Mouse (Mus musculus): Measurements from ENCODE around the gene Banp. TPM values are rescaled to one million over a fixed set of nuclear protein-coding genes. Genes with fewer than 3 reads are reported as not detected.

Banp gene
- polyA plus RNA-seq (2012; rRNA removed): 151 and 153 TPM in 2 replicates

DNA sequence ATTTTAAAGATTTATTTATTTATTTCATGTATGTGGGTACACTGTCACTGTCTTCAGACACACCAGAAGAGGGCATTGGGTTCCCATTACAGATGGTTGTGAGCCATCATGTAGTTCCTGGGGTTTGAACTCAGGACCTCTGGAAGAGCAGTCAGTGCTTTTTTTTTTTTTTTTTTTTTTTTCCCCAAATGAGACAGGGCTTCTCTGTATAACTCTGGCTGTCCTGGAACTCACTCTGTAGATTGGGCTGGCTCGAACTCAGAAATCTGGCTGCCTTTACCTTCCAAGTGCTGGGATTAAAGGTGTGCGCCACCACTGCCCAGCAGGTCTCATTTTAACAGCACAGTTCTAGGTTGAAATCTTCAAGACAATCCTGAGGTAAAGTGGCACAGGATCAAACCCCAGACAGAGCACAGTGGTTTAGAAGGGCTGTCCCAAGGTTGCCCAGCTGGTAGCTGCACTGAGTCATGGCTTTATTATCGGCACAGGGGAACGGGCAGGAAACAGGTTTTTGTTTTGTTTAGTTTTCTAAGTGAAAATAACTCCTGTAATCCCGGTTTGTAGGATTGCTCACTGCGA is at the start of gene Banp:
TSS of gene Banp (plus strand) at position 529 of the 579 bp plus-strand sequence.
- DNase-seq: no peak
- Histone ChIP-seq H3K27me3 (ENCODE audit: control insufficient read depth, insufficient read depth, low read length) (no peaks in the 10 kb centered on the region), H3K4me3 (ENCODE audit: control insufficient read depth, insufficient read depth, low read length) (peak within 1 kb of the TSS; percentile 78), H3K36me3 (ENCODE audit: control insufficient read depth, insufficient read depth, low read length) (no peaks in the 10 kb centered on the region), H3K4me1 (replicated peaks; ENCODE audit: control insufficient read depth, insufficient read depth, low read length) (peaks cover 34% of the 10 kb centered on the region), H3K27ac (ENCODE audit: control insufficient read depth, insufficient read depth, low read length) (peak within 1 kb of the TSS; percentile 71)
- TF ChIP-seq CTCF (IDR thresholded peaks at IDR 0.05; ENCODE audit: borderline replicate concordance, control insufficient read depth, extremely low read depth, insufficient read depth, low read length, poor library complexity) (no peak), POLR2A (IDR thresholded peaks at IDR 0.05; ENCODE audit: control insufficient read depth, extremely low read depth, insufficient read depth, low read length, poor library complexity) (no peak)
- 49% methylated on average over 6 of the region's 6 CpGs for WGBS

DNA sequence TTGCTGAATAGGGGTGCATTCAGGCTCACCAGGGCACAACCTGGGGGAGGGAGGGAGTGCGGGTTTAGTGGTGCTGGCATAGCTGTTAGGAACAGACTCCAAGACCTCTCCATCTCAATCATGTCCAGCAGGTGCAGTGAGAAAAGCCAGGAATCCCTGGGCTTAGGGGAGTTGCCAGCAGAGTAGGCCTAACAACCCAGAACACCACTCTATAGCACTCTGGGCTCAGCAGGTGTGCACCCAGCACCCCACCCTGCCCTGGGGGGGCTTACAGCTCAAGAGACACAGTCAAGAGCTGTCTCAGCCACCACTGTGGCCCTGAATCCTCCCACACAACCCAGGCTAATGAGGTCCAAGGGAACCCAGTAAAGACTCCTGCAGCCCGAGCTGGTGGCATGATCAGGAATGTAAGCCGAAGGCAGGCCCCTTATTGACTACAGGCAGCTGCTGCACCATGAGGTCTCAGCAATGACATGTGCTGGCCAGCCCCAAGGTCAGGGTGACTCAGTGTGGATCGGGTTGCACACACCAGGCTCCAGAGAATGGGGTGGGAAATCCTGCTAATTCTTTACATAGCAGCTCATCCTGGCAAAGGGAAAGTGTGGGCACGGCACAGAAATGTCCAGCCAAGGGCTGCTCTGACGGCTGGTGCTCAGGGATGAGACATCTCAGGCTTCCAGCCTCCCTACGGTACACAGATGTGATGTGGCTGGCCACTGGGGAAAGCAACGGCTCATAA is 47.9 kb upstream of the Banp start:
- Histone ChIP-seq H3K4me3 (ENCODE audit: control insufficient read depth, insufficient read depth, low read length) (no peak overlapping the region), H3K4me1 (replicated peaks; ENCODE audit: control insufficient read depth, insufficient read depth, low read length) (peaks cover 30% of the 10 kb centered on the region), H3K36me3 (ENCODE audit: control insufficient read depth, insufficient read depth, low read length) (no peaks in the 10 kb centered on the region), H3K27ac (ENCODE audit: control insufficient read depth, insufficient read depth, low read length) (no peak overlapping the region), H3K27me3 (ENCODE audit: control insufficient read depth, insufficient read depth, low read length) (no peaks in the 10 kb centered on the region)
- no peak for DNase-seq
- no peak for TF ChIP-seq CTCF (IDR thresholded peaks at IDR 0.05; ENCODE audit: borderline replicate concordance, control insufficient read depth, extremely low read depth, insufficient read depth, low read length, poor library complexity)
- no peak for TF ChIP-seq POLR2A (IDR thresholded peaks at IDR 0.05; ENCODE audit: control insufficient read depth, extremely low read depth, insufficient read depth, low read length, poor library complexity)
- WGBS: 92% methylated on average over 8 of the region's 8 CpGs

DNA sequence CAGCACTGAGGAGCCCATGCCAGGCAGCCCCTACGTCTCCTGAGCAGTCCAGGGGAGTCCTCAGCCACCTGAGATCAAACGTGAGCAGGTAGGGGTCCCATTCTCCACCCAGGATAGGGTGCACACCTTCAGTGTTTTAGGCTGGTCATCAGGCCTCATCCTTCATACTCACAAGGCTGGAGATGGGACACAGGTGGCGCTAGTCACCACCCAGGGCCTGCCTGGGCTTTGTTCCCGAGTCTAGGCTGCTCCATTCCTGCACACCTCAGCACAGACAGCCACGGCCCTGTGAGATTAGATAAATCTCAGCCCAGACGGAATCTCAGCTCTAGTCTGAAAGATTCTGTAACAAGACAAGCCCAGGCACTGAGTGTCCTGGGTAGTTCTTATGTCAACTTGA is 45.6 kb upstream of the Banp start:
- no peak overlapping the region for H3K4me3 ChIP-seq (ENCODE audit: control insufficient read depth, insufficient read depth, low read length)
- H3K36me3 ChIP-seq (ENCODE audit: control insufficient read depth, insufficient read depth, low read length): no peaks in the 10 kb centered on the region
- peaks cover 29% of the 10 kb centered on the region for H3K4me1 ChIP-seq (replicated peaks; ENCODE audit: control insufficient read depth, insufficient read depth, low read length)
- no peak for DNase-seq
- WGBS: 89% methylated on average over 6 of the region's 6 CpGs
- H3K27ac ChIP-seq (ENCODE audit: control insufficient read depth, insufficient read depth, low read length): no peak overlapping the region
- TF ChIP-seq CTCF (IDR thresholded peaks at IDR 0.05; ENCODE audit: borderline replicate concordance, control insufficient read depth, extremely low read depth, insufficient read depth, low read length, poor library complexity) (no peak), POLR2A (IDR thresholded peaks at IDR 0.05; ENCODE audit: control insufficient read depth, extremely low read depth, insufficient read depth, low read length, poor library complexity) (no peak)
- no peaks in the 10 kb centered on the region for H3K27me3 ChIP-seq (ENCODE audit: control insufficient read depth, insufficient read depth, low read length)

DNA sequence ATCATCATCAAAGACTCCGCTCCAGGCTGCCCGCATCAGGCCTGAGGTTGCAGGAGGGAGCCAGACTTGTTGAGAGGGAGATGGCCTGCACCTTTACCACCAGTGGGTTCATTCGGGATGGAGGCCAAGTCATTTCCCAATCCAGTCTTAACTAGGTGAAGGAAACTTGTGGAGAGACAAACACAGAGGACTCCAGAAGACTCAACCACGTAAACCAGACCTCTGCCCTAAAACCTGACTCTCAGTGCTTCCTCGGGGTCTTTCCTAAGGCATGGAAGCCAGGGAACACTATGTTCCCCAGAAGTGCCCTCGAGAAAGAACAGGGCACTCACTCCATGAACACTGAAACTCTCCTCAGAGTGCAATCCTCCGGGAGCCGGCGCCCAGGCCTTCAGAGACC is 44.6 kb upstream of the Banp start:
- peaks cover 28% of the 10 kb centered on the region for H3K4me1 ChIP-seq (replicated peaks; ENCODE audit: control insufficient read depth, insufficient read depth, low read length)
- no peak overlapping the region for H3K27ac ChIP-seq (ENCODE audit: control insufficient read depth, insufficient read depth, low read length)
- no peaks in the 10 kb centered on the region for H3K36me3 ChIP-seq (ENCODE audit: control insufficient read depth, insufficient read depth, low read length)
- H3K27me3 ChIP-seq (ENCODE audit: control insufficient read depth, insufficient read depth, low read length): no peaks in the 10 kb centered on the region
- H3K4me3 ChIP-seq (ENCODE audit: control insufficient read depth, insufficient read depth, low read length): no peak overlapping the region
- DNase-seq: no peak
- no peak for TF ChIP-seq CTCF (IDR thresholded peaks at IDR 0.05; ENCODE audit: borderline replicate concordance, control insufficient read depth, extremely low read depth, insufficient read depth, low read length, poor library complexity)
- TF ChIP-seq POLR2A (IDR thresholded peaks at IDR 0.05; ENCODE audit: control insufficient read depth, extremely low read depth, insufficient read depth, low read length, poor library complexity): no peak
- WGBS: 92% methylated on average over 9 of the region's 9 CpGs

DNA sequence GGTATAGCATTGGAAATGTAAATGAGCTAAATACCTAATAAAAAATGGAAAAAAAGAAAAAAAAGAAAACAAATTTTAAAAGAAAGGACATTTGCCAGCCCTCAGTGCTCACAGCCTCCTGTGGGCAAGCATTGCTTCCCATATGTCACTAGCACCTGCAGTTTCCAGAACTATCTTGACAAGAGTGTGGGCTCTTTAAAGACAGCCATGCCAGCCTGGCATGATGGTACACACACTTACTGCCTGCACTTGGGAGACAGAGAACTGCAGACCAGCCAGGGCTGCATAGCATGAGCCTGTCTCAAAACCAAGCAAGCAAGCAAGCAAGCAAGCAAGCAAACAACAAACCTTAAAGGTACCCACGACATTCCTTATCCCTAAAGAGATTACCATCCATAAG is 44.1 kb upstream of the Banp start:
- Histone ChIP-seq H3K27me3 (ENCODE audit: control insufficient read depth, insufficient read depth, low read length) (no peaks in the 10 kb centered on the region), H3K4me3 (ENCODE audit: control insufficient read depth, insufficient read depth, low read length) (no peak overlapping the region), H3K4me1 (replicated peaks; ENCODE audit: control insufficient read depth, insufficient read depth, low read length) (peaks cover 28% of the 10 kb centered on the region), H3K27ac (ENCODE audit: control insufficient read depth, insufficient read depth, low read length) (no peak overlapping the region), H3K36me3 (ENCODE audit: control insufficient read depth, insufficient read depth, low read length) (no peaks in the 10 kb centered on the region)
- TF ChIP-seq CTCF (IDR thresholded peaks at IDR 0.05; ENCODE audit: borderline replicate concordance, control insufficient read depth, extremely low read depth, insufficient read depth, low read length, poor library complexity) (no peak), POLR2A (IDR thresholded peaks at IDR 0.05; ENCODE audit: control insufficient read depth, extremely low read depth, insufficient read depth, low read length, poor library complexity) (no peak)
- no peak for DNase-seq
- WGBS: 69% methylated on average over 1 of the region's 1 CpGs

DNA sequence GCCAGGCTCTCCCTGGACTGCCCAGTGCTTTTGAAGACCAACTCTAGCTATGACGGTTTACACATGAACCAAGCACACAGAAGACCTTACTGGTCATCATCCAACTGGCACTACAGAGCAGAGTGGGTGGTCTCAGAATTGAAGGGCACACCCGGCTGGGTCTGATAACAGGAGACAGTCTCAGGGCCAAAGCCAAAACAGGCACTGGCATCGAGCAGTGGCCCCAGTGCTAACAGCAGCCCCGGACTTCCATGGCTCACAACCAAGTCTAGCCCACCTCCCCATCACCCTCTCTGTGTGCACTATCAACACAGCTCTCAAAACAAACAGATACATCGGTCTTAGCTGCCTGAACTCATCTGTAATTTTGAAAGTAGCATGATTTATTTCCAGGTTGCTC is 43.7 kb upstream of the Banp start:
- no peak overlapping the region for H3K27ac ChIP-seq (ENCODE audit: control insufficient read depth, insufficient read depth, low read length)
- no peaks in the 10 kb centered on the region for H3K36me3 ChIP-seq (ENCODE audit: control insufficient read depth, insufficient read depth, low read length)
- no peaks in the 10 kb centered on the region for H3K27me3 ChIP-seq (ENCODE audit: control insufficient read depth, insufficient read depth, low read length)
- peaks cover 28% of the 10 kb centered on the region for H3K4me1 ChIP-seq (replicated peaks; ENCODE audit: control insufficient read depth, insufficient read depth, low read length)
- no peak for DNase-seq
- no peak for TF ChIP-seq POLR2A (IDR thresholded peaks at IDR 0.05; ENCODE audit: control insufficient read depth, extremely low read depth, insufficient read depth, low read length, poor library complexity)
- no peak for TF ChIP-seq CTCF (IDR thresholded peaks at IDR 0.05; ENCODE audit: borderline replicate concordance, control insufficient read depth, extremely low read depth, insufficient read depth, low read length, poor library complexity)
- peak overlapping the region; percentile 13; the same call in 1 of the 2 replicates for H3K4me3 ChIP-seq (ENCODE audit: control insufficient read depth, insufficient read depth, low read length)
- WGBS: 34% methylated on average over 5 of the region's 5 CpGs
